Mouse (Mus musculus) midbrain, embryonic 11.5 days (tissue): ENCODE measurements at regions not wholly inside any gene's neighbourhood (a gene's known extent, or its start where the extent isn't known, plus 50 kb on each side); places are given as distances from the start of the nearest gene placed in this dataset.
A peak's percentile ranks its signal among the peaks of the same experiment; 100 is the strongest.

Experiments used
- ATAC-seq: fragments of 200-750 bp; cut with Nextera tagmentation; 2 replicates; pipeline ENCODE4 v1.8.0; 2017; ENCODE audit warnings: moderate TSS enrichment, moderate library complexity; ENCODE audit not compliant: low FRiP score
- DNase-seq: peaks from one replicate; pipeline ENCODE4 v3.0.0; 2015; ENCODE audit warnings: low spot score; ENCODE audit errors: missing footprints
- H3K27ac ChIP-seq: fragments of 300-500 bp; sonication (generic); 2 replicates; pipeline ENCODE4 v1.5.1; 2014; ENCODE audit warnings: low read depth, low read length
- H3K27me3 ChIP-seq: fragments of 300-500 bp; sonication (generic); 2 replicates; pipeline ENCODE4 v1.6.1; 2014; ENCODE audit warnings: mild to moderate bottlenecking, low read length, moderate library complexity, mixed read lengths; ENCODE audit not compliant: control insufficient read depth, insufficient read depth
- H3K36me3 ChIP-seq: fragments of 300-500 bp; sonication (generic); 2 replicates; pipeline ENCODE4 v1.6.1; 2014; ENCODE audit warnings: mild to moderate bottlenecking, low read length, moderate library complexity, mixed read lengths; ENCODE audit not compliant: control insufficient read depth, insufficient read depth
- H3K4me1 ChIP-seq: fragments of 300-500 bp; sonication (generic); 2 replicates; pipeline ENCODE4 v1.6.1; 2014; ENCODE audit warnings: low read length; ENCODE audit not compliant: control insufficient read depth, insufficient read depth
- H3K4me2 ChIP-seq: fragments of 300-500 bp; sonication (generic); 2 replicates; pipeline ENCODE4 v1.6.1; 2014; ENCODE audit warnings: mild to moderate bottlenecking, moderate library complexity
- H3K4me3 ChIP-seq: fragments of 300-500 bp; sonication (generic); 2 replicates; pipeline ENCODE4 v1.5.1; 2014; ENCODE audit warnings: low read depth, low read length
- H3K9ac ChIP-seq: fragments of 300-500 bp; sonication (generic); 2 replicates; pipeline ENCODE4 v1.6.1; 2014; ENCODE audit warnings: low read length
- H3K9me3 ChIP-seq: fragments of 300-500 bp; sonication (generic); 2 replicates; pipeline ENCODE4 v1.6.1; 2016; ENCODE audit warnings: low read length; ENCODE audit not compliant: control insufficient read depth
- WGBS: fragments of 180-500 bp; shearing (Covaris S2); extraction: QIAGEN DNeasy Blood & Tissue Kit; methylation state at CpG from one replicate; pipeline ENCODE4 v1.1.7; 2014; 5-methylcytosine and 5-hydroxymethylcytosine counted together

- H3K27ac ChIP-seq, result no peak overlapping the region
- peaks cover 2% of the 10 kb centered on the region for H3K4me1 ChIP-seq
- no peak for DNase-seq
- H3K9ac ChIP-seq, result no peak overlapping the region
- no peak overlapping the region for H3K4me2 ChIP-seq
- no peaks in the 10 kb centered on the region for H3K36me3 ChIP-seq
- 83% methylated on average over 1 of the region's 1 CpGs for WGBS
- no peaks in the 10 kb centered on the region for H3K27me3 ChIP-seq
- no peaks in the 10 kb centered on the region for H3K9me3 ChIP-seq
- no peak overlapping the region for H3K4me3 ChIP-seq
- ATAC-seq, result no peak
Observed at GRCm38 (mm10) chr19:32950794-32951193, 193.5 kb downstream of the Pten start.

GRCm38 (mm10) chr19:32952425-32952824 is 195.1 kb downstream of the Pten start:
- H3K9ac ChIP-seq, result no peak overlapping the region
- no peaks in the 10 kb centered on the region for H3K9me3 ChIP-seq
- no peak overlapping the region for H3K4me3 ChIP-seq
- no peak for DNase-seq
- no peak for ATAC-seq
- no peaks in the 10 kb centered on the region for H3K27me3 ChIP-seq
- 89% methylated on average over 4 of the region's 4 CpGs for whole genome bisulfite sequencing
- H3K4me1 ChIP-seq, result peaks cover 11% of the 10 kb centered on the region
- no peaks in the 10 kb centered on the region for H3K36me3 ChIP-seq
- no peak overlapping the region for H3K4me2 ChIP-seq
- no peak overlapping the region for H3K27ac ChIP-seq

GRCm38 (mm10) chr19:32952928-32953687 is 195.8 kb downstream of the Pten start:
- ATAC-seq, result no peak
- Histone ChIP-seq H3K9ac (no peak overlapping the region), H3K9me3 (no peaks in the 10 kb centered on the region), H3K4me3 (no peak overlapping the region), H3K27ac (no peak overlapping the region), H3K36me3 (no peaks in the 10 kb centered on the region), H3K27me3 (no peaks in the 10 kb centered on the region), H3K4me1 (peaks cover 11% of the 10 kb centered on the region), H3K4me2 (no peak overlapping the region)
- WGBS, result 84% methylated on average over 11 of the region's 11 CpGs
- no peak for DNase-seq

GRCm38 (mm10) chr19:32954001-32954605 is 196.8 kb downstream of the Pten start:
- Histone ChIP-seq H3K9ac (no peak overlapping the region), H3K27ac (no peak overlapping the region), H3K4me3 (no peak overlapping the region), H3K4me2 (no peak overlapping the region), H3K27me3 (no peaks in the 10 kb centered on the region), H3K4me1 (peaks cover 11% of the 10 kb centered on the region), H3K36me3 (no peaks in the 10 kb centered on the region), H3K9me3 (no peaks in the 10 kb centered on the region)
- peak; percentile 54; the same call in 1 of the 2 replicates for ATAC-seq
- no peak for DNase-seq
- WGBS, result 39% methylated on average over 4 of the region's 4 CpGs

- ATAC-seq, result no peak
- 90% methylated on average over 3 of the region's 3 CpGs for WGBS
Observed at GRCm38 (mm10) chr19:32954942-32955341, 197.6 kb downstream of the Pten start.

GRCm38 (mm10) chr19:32956143-32956915 is 199.0 kb downstream of the Pten start:
- no peaks in the 10 kb centered on the region for H3K9me3 ChIP-seq
- H3K27ac ChIP-seq, result no peak overlapping the region
- DNase-seq (peak; percentile 89), ATAC-seq (no peak)
- 2% methylated on average over 9 of the region's 9 CpGs for WGBS
- H3K36me3 ChIP-seq, result no peaks in the 10 kb centered on the region
- H3K4me2 ChIP-seq, result peak overlapping the region; percentile 26
- H3K4me3 ChIP-seq, result no peak overlapping the region
- H3K27me3 ChIP-seq, result no peaks in the 10 kb centered on the region
- H3K9ac ChIP-seq, result no peak overlapping the region
- peaks cover 11% of the 10 kb centered on the region for H3K4me1 ChIP-seq

More at GRCm38 (mm10) chr19:32954942-32955341, 197.6 kb downstream of the Pten start:
- no peak overlapping the region for H3K4me2 ChIP-seq
- peaks cover 11% of the 10 kb centered on the region for H3K4me1 ChIP-seq
- no peak overlapping the region for H3K4me3 ChIP-seq
- H3K9ac ChIP-seq, result no peak overlapping the region
- no peaks in the 10 kb centered on the region for H3K27me3 ChIP-seq
- H3K36me3 ChIP-seq, result no peaks in the 10 kb centered on the region
- no peaks in the 10 kb centered on the region for H3K9me3 ChIP-seq
- DNase-seq, result no peak
- no peak overlapping the region for H3K27ac ChIP-seq

GRCm38 (mm10) chr19:32956916-32957558 is 199.7 kb downstream of the Pten start:
- no peak for ATAC-seq
- Histone ChIP-seq H3K36me3 (no peaks in the 10 kb centered on the region), H3K9ac (no peak overlapping the region), H3K27me3 (no peaks in the 10 kb centered on the region), H3K4me1 (peaks cover 11% of the 10 kb centered on the region), H3K9me3 (no peaks in the 10 kb centered on the region), H3K4me3 (no peak overlapping the region), H3K4me2 (peak overlapping the region; percentile 26), H3K27ac (no peak overlapping the region)
- 2% methylated on average over 13 of the region's 13 CpGs for WGBS
- no peak for DNase-seq

- Histone ChIP-seq H3K4me1 (peaks cover 11% of the 10 kb centered on the region), H3K9me3 (no peaks in the 10 kb centered on the region), H3K36me3 (no peaks in the 10 kb centered on the region), H3K4me3 (no peak overlapping the region), H3K27me3 (no peaks in the 10 kb centered on the region), H3K9ac (no peak overlapping the region), H3K27ac (no peak overlapping the region), H3K4me2 (no peak overlapping the region)
- ATAC-seq, result no peak
- WGBS, result 95% methylated on average over 4 of the region's 4 CpGs
- DNase-seq, result no peak
Observed at GRCm38 (mm10) chr19:32958276-32958675, 201.0 kb downstream of the Pten start.
